Mouse (Mus musculus): ENCODE data around the gene Nap1l3. TPM values are rescaled to one million over a fixed set of nuclear protein-coding genes. Genes with fewer than 3 reads are reported as not detected.
A peak's percentile ranks its signal among the peaks of the same experiment; 100 is the strongest.

The Nap1l3 gene
- polyA plus RNA-seq (2015; fragmentation: Nextera tagmentation; extraction: Ambion mirVana) = 3.3 and 3.7 TPM in 2 replicates

DNA sequence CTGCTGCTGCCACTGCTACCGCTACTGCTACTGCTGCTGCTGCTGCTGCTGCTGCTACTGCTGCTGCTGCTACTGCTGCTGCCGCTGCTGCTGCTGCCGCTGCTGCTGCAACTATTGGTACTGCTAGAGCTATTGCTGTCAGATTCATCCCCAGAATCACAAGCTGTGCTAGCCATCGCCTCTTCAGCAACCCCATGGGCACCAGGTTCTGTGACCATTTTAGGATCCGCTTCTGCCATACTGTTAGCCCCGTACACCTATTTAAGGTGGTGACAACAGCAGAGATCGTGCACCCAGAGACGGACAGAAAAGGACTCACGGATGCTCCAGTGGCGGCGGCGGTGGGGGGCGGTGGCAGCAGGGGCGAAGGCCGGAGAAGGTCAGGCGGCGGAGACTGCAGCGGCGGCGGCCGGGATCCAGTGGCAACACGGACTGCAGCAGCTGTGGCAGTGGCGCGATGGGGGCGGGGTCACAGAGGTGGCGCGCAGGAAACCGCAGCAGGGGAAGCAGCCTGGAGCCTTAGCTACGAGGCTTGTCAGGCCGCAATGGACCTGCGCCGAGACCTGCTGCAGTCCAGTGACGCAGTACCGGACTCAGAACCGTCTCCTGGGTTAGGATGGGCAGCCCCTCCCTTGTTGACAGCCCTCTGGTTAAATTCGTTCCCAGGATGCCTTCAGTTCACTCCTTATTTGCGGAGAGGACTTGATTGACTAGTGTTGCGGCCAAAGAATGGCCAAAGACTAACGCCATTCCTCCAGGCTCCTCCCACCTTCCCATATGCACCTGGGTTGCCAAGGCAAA, at the start of gene Nap1l3:
TSS of gene Nap1l3 (minus strand) at position 621 of the 801 bp plus-strand sequence.
- ATAC-seq (ENCODE audit: low FRiP score, low TSS enrichment) = peak; percentile 99
- Histone ChIP-seq H3K4me3 (ENCODE audit: low read length) (peak within 1 kb of the TSS; percentile 61), H3K4me1 (ENCODE audit: insufficient read depth, low read length) (no peaks in the 10 kb centered on the region), H3K27me3 (ENCODE audit: insufficient read depth, low read length) (no peaks in the 10 kb centered on the region), H3K36me3 (ENCODE audit: insufficient read depth, low read length) (no peaks in the 10 kb centered on the region), H3K4me2 (replicated peaks; ENCODE audit: low read depth, low read length) (peak within 1 kb of the TSS; percentile 60), H3K9me3 (ENCODE audit: low read length) (no peaks in the 10 kb centered on the region), H3K9ac (replicated peaks; ENCODE audit: low read length) (peak within 1 kb of the TSS; percentile 63), H3K27ac (ENCODE audit: low read length) (no peak within 1 kb of the TSS)
- 9% methylated on average over 38 of the region's 39 CpGs for whole genome bisulfite sequencing

DNA sequence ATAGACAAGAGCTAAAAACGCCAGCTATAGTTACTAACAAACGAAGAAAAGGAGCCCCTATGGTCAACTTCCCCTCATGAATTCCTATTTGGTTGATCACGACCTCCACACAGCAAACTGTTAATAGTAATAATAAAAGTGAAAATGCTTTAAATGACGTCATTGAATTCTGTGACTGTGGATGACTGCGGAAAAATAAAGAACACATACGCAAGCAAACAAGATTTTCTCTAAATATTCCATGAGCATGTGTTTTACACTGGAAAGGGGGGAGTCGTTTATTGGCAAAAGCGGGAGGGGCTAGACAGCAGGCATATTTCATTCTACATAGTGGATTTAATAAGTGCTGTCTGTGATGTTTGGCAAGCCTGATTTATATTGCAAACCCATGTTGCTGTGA, 451 bp upstream of the Nap1l3 start:
- Histone ChIP-seq H3K27me3 (ENCODE audit: insufficient read depth, low read length) (no peaks in the 10 kb centered on the region), H3K4me1 (ENCODE audit: insufficient read depth, low read length) (no peaks in the 10 kb centered on the region), H3K4me3 (ENCODE audit: low read length) (peak overlapping the region; percentile 61), H3K9ac (replicated peaks; ENCODE audit: low read length) (no peak overlapping the region), H3K4me2 (replicated peaks; ENCODE audit: low read depth, low read length) (peak overlapping the region; percentile 60), H3K27ac (ENCODE audit: low read length) (no peak overlapping the region), H3K9me3 (ENCODE audit: low read length) (no peaks in the 10 kb centered on the region), H3K36me3 (ENCODE audit: insufficient read depth, low read length) (no peaks in the 10 kb centered on the region)
- peak; percentile 31; the same call in 1 of the 2 replicates for ATAC-seq (ENCODE audit: low FRiP score, low TSS enrichment)
- 21% methylated on average over 8 of the region's 8 CpGs for WGBS
